Comparison of ENCODE assay signal across 30 mouse cellular contexts in the genomic region with DNA sequence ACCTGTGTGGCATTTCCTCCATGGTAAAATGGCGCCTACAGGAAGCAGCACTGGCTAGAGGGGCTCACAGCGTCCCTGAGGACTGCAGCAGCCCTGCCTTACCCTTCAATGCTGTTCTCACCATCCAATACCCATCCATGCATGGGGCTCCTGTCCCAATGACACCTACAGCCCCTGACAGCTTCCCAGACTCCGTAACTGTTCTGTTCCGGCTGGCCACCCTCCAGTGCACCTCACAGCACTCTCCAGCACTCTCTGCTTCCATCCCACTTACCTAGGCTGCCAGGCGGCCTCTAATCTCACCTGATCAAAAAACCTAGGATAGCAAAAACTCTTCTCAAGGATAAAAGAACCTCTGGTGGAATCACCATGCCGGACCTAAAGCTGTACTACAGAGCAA. TPM values are rescaled to one million over a fixed set of nuclear protein-coding genes. Genes with fewer than 3 reads are reported as not detected.
DNase-seq lines count a peak whose midpoint lies in the region; ATAC-seq lines count a peak whose summit lies in the region.
"Had no signal": no experiment of that assay in that cellular context is flagged by ENCODE, and none has a peak within 500 bp of the region (broad histone marks: within the 10 kb centered on the region; RNA-seq: fewer than 3 reads in every experiment).

No protein-coding gene starts in this region.

- H3K4me3 ChIP-seq in liver, embryonic 12.5 days = no peak overlapping the region
- no peak overlapping the region for H3K4me3 ChIP-seq in liver, embryonic 11.5 days (ENCODE audit: low read depth, low read length)
- no peak overlapping the region for H3K4me3 ChIP-seq in kidney, embryonic 14.5 days (ENCODE audit: low read length)
- H3K4me3 ChIP-seq in heart, embryonic 12.5 days = no peak overlapping the region
- H3K4me3 ChIP-seq: embryonic facial prominence, embryonic 12.5 days; hindbrain, embryonic 15.5 days; left cerebral cortex, adult 2 months; limb, embryonic 13.5 days; liver, embryonic 13.5 days; neural tube, embryonic 12.5 days had no signal

- H3K27me3 ChIP-seq in liver, embryonic 12.5 days (replicated peaks) = no peaks in the 10 kb centered on the region
- H3K27me3 ChIP-seq in liver, embryonic 11.5 days (replicated peaks; ENCODE audit: control insufficient read depth, insufficient read depth, low read length) = no peaks in the 10 kb centered on the region
- no peaks in the 10 kb centered on the region for H3K27me3 ChIP-seq in kidney, embryonic 14.5 days (ENCODE audit: control insufficient read depth, insufficient read depth, low read length)
- H3K27me3 ChIP-seq in heart, embryonic 12.5 days (replicated peaks) = no peaks in the 10 kb centered on the region
- H3K27me3 ChIP-seq: embryonic facial prominence, embryonic 12.5 days; hindbrain, embryonic 15.5 days; limb, embryonic 13.5 days; liver, embryonic 13.5 days; neural tube, embryonic 12.5 days had no signal

- no peak for DNase-seq in liver, embryonic 11.5 days (ENCODE audit: low spot score)
- peak; percentile 55 to 81 for DNase-seq in kidney, postnatal 36 days
- no peak for DNase-seq in layer of hippocampus, postnatal 25 days (ENCODE audit: extremely low spot score in 1 of 2, low spot score in 1 of 2)
- DNase-seq in frontal cortex, adult 2 months (ENCODE audit: extremely low spot score in 1 of 2, low spot score in 1 of 2) = no peak
- DNase-seq: adrenal gland, postnatal 25 days; cerebellum, adult 11-12 months; cerebellum, adult 9-11 months; embryo, embryonic 11 days; gastrocnemius, postnatal 36 days; heart, adult 18-20 months; liver, embryonic 13.5 days; lung, adult 18-20 months; right cerebral cortex, adult 18-20 months; thymus, postnatal 4 days had no signal

- no peak overlapping the region for H3K4me2 ChIP-seq in liver, embryonic 12.5 days
- no peak overlapping the region for H3K4me2 ChIP-seq in liver, embryonic 11.5 days
- H3K4me2 ChIP-seq in kidney, embryonic 14.5 days (replicated peaks; ENCODE audit: low read depth, low read length) = no peak overlapping the region
- no peak overlapping the region for H3K4me2 ChIP-seq in heart, embryonic 12.5 days
- H3K4me2 ChIP-seq: embryonic facial prominence, embryonic 12.5 days; heart, embryonic 11.5 days; hindbrain, embryonic 15.5 days; limb, embryonic 13.5 days; liver, embryonic 13.5 days; midbrain, embryonic 11.5 days; neural tube, embryonic 12.5 days had no signal

- H3K9me3 ChIP-seq in liver, embryonic 12.5 days (replicated peaks) = no peaks in the 10 kb centered on the region
- no peaks in the 10 kb centered on the region for H3K9me3 ChIP-seq in liver, embryonic 11.5 days (ENCODE audit: control insufficient read depth, low read length)
- H3K9me3 ChIP-seq in kidney, embryonic 14.5 days (ENCODE audit: control insufficient read depth, low read length) = no peaks in the 10 kb centered on the region
- H3K9me3 ChIP-seq in heart, embryonic 12.5 days (replicated peaks) = no peaks in the 10 kb centered on the region
- H3K9me3 ChIP-seq: embryonic facial prominence, embryonic 12.5 days; hindbrain, embryonic 15.5 days; liver, embryonic 13.5 days; neural tube, embryonic 12.5 days had no signal

- no peak overlapping the region for H3K27ac ChIP-seq in liver, embryonic 12.5 days
- H3K27ac ChIP-seq in liver, embryonic 11.5 days (ENCODE audit: low read depth, low read length) = no peak overlapping the region
- H3K27ac ChIP-seq in kidney, embryonic 14.5 days (ENCODE audit: low read depth, low read length) = no peak overlapping the region
- H3K27ac ChIP-seq in heart, embryonic 12.5 days (ENCODE audit: poor library complexity, severe bottlenecking) = no peak overlapping the region
- H3K27ac ChIP-seq: embryonic facial prominence, embryonic 12.5 days; hindbrain, embryonic 15.5 days; left cerebral cortex, adult 2 months; limb, embryonic 13.5 days; liver, embryonic 13.5 days; macrophage; neural tube, embryonic 12.5 days had no signal

- H3K36me3 ChIP-seq in liver, embryonic 12.5 days = peaks cover 61% of the 10 kb centered on the region
- peaks cover 5% of the 10 kb centered on the region for H3K36me3 ChIP-seq in liver, embryonic 11.5 days (ENCODE audit: control insufficient read depth, insufficient read depth, low read length)
- peaks cover 24% of the 10 kb centered on the region for H3K36me3 ChIP-seq in kidney, embryonic 14.5 days (ENCODE audit: control insufficient read depth, insufficient read depth, low read length)
- H3K36me3 ChIP-seq in heart, embryonic 12.5 days = peaks cover 42% of the 10 kb centered on the region

- no peak overlapping the region for H3K9ac ChIP-seq in liver, embryonic 12.5 days
- no peak overlapping the region for H3K9ac ChIP-seq in liver, embryonic 11.5 days (ENCODE audit: low read depth, low read length)
- no peak overlapping the region for H3K9ac ChIP-seq in kidney, embryonic 14.5 days (ENCODE audit: low read depth, low read length)
- H3K9ac ChIP-seq in heart, embryonic 12.5 days = no peak overlapping the region
- H3K9ac ChIP-seq: embryonic facial prominence, embryonic 12.5 days; hindbrain, embryonic 15.5 days; limb, embryonic 13.5 days; liver, embryonic 13.5 days; neural tube, embryonic 12.5 days had no signal

- WGBS in liver, embryonic 12.5 days (ENCODE audit: insufficient replicate concordance) = 80% methylated on average over 6 of the region's 6 CpGs
- 87% methylated on average over 6 of the region's 6 CpGs for WGBS in liver, embryonic 11.5 days
- WGBS in kidney, embryonic 14.5 days = 68% methylated on average over 6 of the region's 6 CpGs
- WGBS in heart, embryonic 12.5 days = 80% methylated on average over 6 of the region's 6 CpGs

- peak; percentile 11; the same call in 1 of the 2 replicates for ATAC-seq in liver, embryonic 12.5 days
- no peak for ATAC-seq in liver, embryonic 11.5 days (replicated peaks; ENCODE audit: low FRiP score)
- ATAC-seq in kidney, embryonic 14.5 days (ENCODE audit: low FRiP score, low TSS enrichment) = peak; percentile 75; the same call in 1 of the 2 replicates
- ATAC-seq in heart, embryonic 12.5 days (ENCODE audit: insufficient number of reproducible peaks, low FRiP score) = no peak
- ATAC-seq: CD4-positive, CD25-positive, alpha-beta regulatory T cell, adult 4 months; forebrain, embryonic 14.5 days; inflammation-experienced regulatory T-cells, adult 6 months; lung, postnatal 0 days; midbrain, embryonic 16.5 days had no signal

- peaks cover 20% of the 10 kb centered on the region for H3K4me1 ChIP-seq in liver, embryonic 12.5 days
- H3K4me1 ChIP-seq in liver, embryonic 11.5 days (replicated peaks; ENCODE audit: control insufficient read depth, insufficient read depth, low read length) = peaks cover 8% of the 10 kb centered on the region; the same call in 1 of the 2 replicates
- H3K4me1 ChIP-seq in kidney, embryonic 14.5 days (ENCODE audit: control insufficient read depth, insufficient read depth, low read length) = 0 out of 2 replicates have a peak, but pooled peaks cover 3% of the 10 kb centered on the region
- peaks cover 20% of the 10 kb centered on the region for H3K4me1 ChIP-seq in heart, embryonic 12.5 days (replicated peaks)
- H3K4me1 ChIP-seq: embryonic facial prominence, embryonic 12.5 days; hindbrain, embryonic 15.5 days; limb, embryonic 13.5 days had no signal

RNA-seq across cellular contexts. Expression of a gene that starts 35.6 kb away (rescaled TPM):
- polyA plus RNA-seq in liver, embryonic 12.5 days (2016; fragmentation: Nextera tagmentation; extraction: Ambion mirVana) = 13.6 and 13.9 TPM in 2 replicates
- 11.1 and 12.8 TPM in 2 replicates for polyA plus RNA-seq in liver, embryonic 11.5 days (2014; fragmentation: Nextera tagmentation; extraction: Ambion mirVana)
- polyA plus RNA-seq in kidney, embryonic 14.5 days (2014; fragmentation: Nextera tagmentation; extraction: Ambion mirVana) = 11.0 and 14.4 TPM in 2 replicates
- 10 to 100 TPM; 58.2 to 58.9 TPM for total RNA-seq in layer of hippocampus, postnatal 25 days (2021)
- 33.9 and 35.9 TPM in 2 replicates for polyA plus RNA-seq in frontal cortex, adult 2 months (2012; rRNA removed)
- 17.5 and 18.0 TPM in 2 replicates for polyA plus RNA-seq in heart, embryonic 12.5 days (2016; fragmentation: Nextera tagmentation; extraction: Ambion mirVana)

Comparison
In these comparisons a context has a peak if more than half of its experiments do, and no peak if none do; other contexts are left out.
1. ATAC-seq: peak in liver, embryonic 12.5 days (single experiment) and kidney, embryonic 14.5 days (single experiment); none in liver, embryonic 11.5 days (single experiment) and heart, embryonic 12.5 days (single experiment).
2. DNase-seq: peak in kidney, postnatal 36 days (2 of 2); none in liver, embryonic 11.5 days (single experiment), layer of hippocampus, postnatal 25 days (0 of 2) and frontal cortex, adult 2 months (0 of 2).